Mouse (Mus musculus): ENCODE results near the gene Parp9. TPM values are rescaled to one million over a fixed set of nuclear protein-coding genes. Genes with fewer than 3 reads are reported as not detected.
A peak's percentile ranks its signal among the peaks of the same experiment; 100 is the strongest.

The Parp9 gene
- polyA plus RNA-seq, 1 experiment, result 14.8 TPM

- no peaks in the 10 kb centered on the region for H3K27me3 ChIP-seq (ENCODE audit: control insufficient read depth, insufficient read depth, low read length)
- 88% methylated on average over 3 of the region's 3 CpGs for WGBS
- H3K36me3 ChIP-seq (ENCODE audit: control insufficient read depth, insufficient read depth, low read length), result no peaks in the 10 kb centered on the region
- H3K27ac ChIP-seq (ENCODE audit: control insufficient read depth, insufficient read depth, low read length), result no peak overlapping the region
- H3K4me3 ChIP-seq (ENCODE audit: control insufficient read depth, insufficient read depth, low read length), result no peak overlapping the region
- peaks cover 7% of the 10 kb centered on the region for H3K4me1 ChIP-seq (replicated peaks; ENCODE audit: control insufficient read depth, insufficient read depth, low read length)
- DNase-seq, result no peak
- TF ChIP-seq CTCF (IDR thresholded peaks at IDR 0.05; ENCODE audit: borderline replicate concordance, control insufficient read depth, extremely low read depth, insufficient read depth, low read length, poor library complexity), result no peak
- TF ChIP-seq POLR2A (IDR thresholded peaks at IDR 0.05; ENCODE audit: control insufficient read depth, extremely low read depth, insufficient read depth, low read length, poor library complexity), result no peak
Measured at GRCm38 (mm10) chr16:35911449-35911848, 26.8 kb upstream of the Parp9 start.

- no peak overlapping the region for H3K27ac ChIP-seq (ENCODE audit: control insufficient read depth, insufficient read depth, low read length)
- H3K4me3 ChIP-seq (ENCODE audit: control insufficient read depth, insufficient read depth, low read length), result no peak overlapping the region
- WGBS, result 86% methylated on average over 1 of the region's 1 CpGs
- TF ChIP-seq CTCF (IDR thresholded peaks at IDR 0.05; ENCODE audit: borderline replicate concordance, control insufficient read depth, extremely low read depth, insufficient read depth, low read length, poor library complexity) (no peak), POLR2A (IDR thresholded peaks at IDR 0.05; ENCODE audit: control insufficient read depth, extremely low read depth, insufficient read depth, low read length, poor library complexity) (no peak)
- H3K4me1 ChIP-seq (replicated peaks; ENCODE audit: control insufficient read depth, insufficient read depth, low read length), result no peaks in the 10 kb centered on the region; the same call in 1 of the 2 replicates
- H3K27me3 ChIP-seq (ENCODE audit: control insufficient read depth, insufficient read depth, low read length), result no peaks in the 10 kb centered on the region
- DNase-seq, result peak; percentile 37
- H3K36me3 ChIP-seq (ENCODE audit: control insufficient read depth, insufficient read depth, low read length), result no peaks in the 10 kb centered on the region
Measured at GRCm38 (mm10) chr16:35913526-35913925, 24.7 kb upstream of the Parp9 start.

- 88% methylated on average over 5 of the region's 5 CpGs for WGBS
- TF ChIP-seq POLR2A (IDR thresholded peaks at IDR 0.05; ENCODE audit: control insufficient read depth, extremely low read depth, insufficient read depth, low read length, poor library complexity), result no peak
- TF ChIP-seq CTCF (IDR thresholded peaks at IDR 0.05; ENCODE audit: borderline replicate concordance, control insufficient read depth, extremely low read depth, insufficient read depth, low read length, poor library complexity), result no peak
- Histone ChIP-seq H3K27ac (ENCODE audit: control insufficient read depth, insufficient read depth, low read length) (no peak overlapping the region), H3K4me1 (replicated peaks; ENCODE audit: control insufficient read depth, insufficient read depth, low read length) (no peaks in the 10 kb centered on the region; the same call in 1 of the 2 replicates), H3K36me3 (ENCODE audit: control insufficient read depth, insufficient read depth, low read length) (no peaks in the 10 kb centered on the region), H3K4me3 (ENCODE audit: control insufficient read depth, insufficient read depth, low read length) (no peak overlapping the region), H3K27me3 (ENCODE audit: control insufficient read depth, insufficient read depth, low read length) (no peaks in the 10 kb centered on the region)
- no peak for DNase-seq
Measured at GRCm38 (mm10) chr16:35914301-35914700, 24.0 kb upstream of the Parp9 start.

- Histone ChIP-seq H3K4me1 (replicated peaks; ENCODE audit: control insufficient read depth, insufficient read depth, low read length) (no peaks in the 10 kb centered on the region; the same call in 1 of the 2 replicates), H3K4me3 (ENCODE audit: control insufficient read depth, insufficient read depth, low read length) (peak overlapping the region; percentile 10; the same call in 1 of the 2 replicates), H3K27ac (ENCODE audit: control insufficient read depth, insufficient read depth, low read length) (peak overlapping the region; percentile 80), H3K27me3 (ENCODE audit: control insufficient read depth, insufficient read depth, low read length) (no peaks in the 10 kb centered on the region), H3K36me3 (ENCODE audit: control insufficient read depth, insufficient read depth, low read length) (no peaks in the 10 kb centered on the region)
- TF ChIP-seq POLR2A (IDR thresholded peaks at IDR 0.05; ENCODE audit: control insufficient read depth, extremely low read depth, insufficient read depth, low read length, poor library complexity) (no peak), CTCF (IDR thresholded peaks at IDR 0.05; ENCODE audit: borderline replicate concordance, control insufficient read depth, extremely low read depth, insufficient read depth, low read length, poor library complexity) (no peak)
- 3% methylated on average over 6 of the region's 6 CpGs for WGBS
- DNase-seq, result peak; percentile 31
Measured at GRCm38 (mm10) chr16:35918721-35919543, 19.3 kb upstream of the Parp9 start.

GRCm38 (mm10) chr16:35921676-35922235, 16.5 kb upstream of the Parp9 start:
- H3K27ac ChIP-seq (ENCODE audit: control insufficient read depth, insufficient read depth, low read length), result no peak overlapping the region
- WGBS, result 75% methylated on average over 2 of the region's 2 CpGs
- no peak for DNase-seq
- no peak for TF ChIP-seq CTCF (IDR thresholded peaks at IDR 0.05; ENCODE audit: borderline replicate concordance, control insufficient read depth, extremely low read depth, insufficient read depth, low read length, poor library complexity)
- no peak for TF ChIP-seq POLR2A (IDR thresholded peaks at IDR 0.05; ENCODE audit: control insufficient read depth, extremely low read depth, insufficient read depth, low read length, poor library complexity)
- no peaks in the 10 kb centered on the region for H3K27me3 ChIP-seq (ENCODE audit: control insufficient read depth, insufficient read depth, low read length)
- no peaks in the 10 kb centered on the region; the same call in 1 of the 2 replicates for H3K4me1 ChIP-seq (replicated peaks; ENCODE audit: control insufficient read depth, insufficient read depth, low read length)
- H3K36me3 ChIP-seq (ENCODE audit: control insufficient read depth, insufficient read depth, low read length), result peaks cover under 1% of the 10 kb centered on the region; the same call in 1 of the 2 replicates
- H3K4me3 ChIP-seq (ENCODE audit: control insufficient read depth, insufficient read depth, low read length), result no peak overlapping the region

GRCm38 (mm10) chr16:35922301-35922895, 15.9 kb upstream of the Parp9 start:
- Histone ChIP-seq H3K4me3 (ENCODE audit: control insufficient read depth, insufficient read depth, low read length) (no peak overlapping the region), H3K27ac (ENCODE audit: control insufficient read depth, insufficient read depth, low read length) (no peak overlapping the region), H3K27me3 (ENCODE audit: control insufficient read depth, insufficient read depth, low read length) (no peaks in the 10 kb centered on the region), H3K4me1 (replicated peaks; ENCODE audit: control insufficient read depth, insufficient read depth, low read length) (no peaks in the 10 kb centered on the region; the same call in 1 of the 2 replicates), H3K36me3 (ENCODE audit: control insufficient read depth, insufficient read depth, low read length) (peaks cover 7% of the 10 kb centered on the region)
- DNase-seq, result no peak
- 64% methylated on average over 3 of the region's 3 CpGs for WGBS
- TF ChIP-seq CTCF (IDR thresholded peaks at IDR 0.05; ENCODE audit: borderline replicate concordance, control insufficient read depth, extremely low read depth, insufficient read depth, low read length, poor library complexity), result no peak
- no peak for TF ChIP-seq POLR2A (IDR thresholded peaks at IDR 0.05; ENCODE audit: control insufficient read depth, extremely low read depth, insufficient read depth, low read length, poor library complexity)
